Mouse (Mus musculus) ovary, postnatal 36 days (tissue): ENCODE results near the gene Cd207.
"Not testable (repeated sequence)": the region's sequence is repeated elsewhere in the genome, so short reads cannot be mapped to it uniquely, and the experiment has no call there.

Experiments
- DNase-seq: peaks from one replicate; pipeline ENCODE4 v3.0.0; 2022; ENCODE audit warnings: low spot score, mixed read lengths

The Cd207 gene

GRCm38 (mm10) chr6:83697932-83698331, 20.3 kb upstream of the Cd207 start:
- no peak for DNase-seq

- no peak for DNase-seq
These were observed 19.0 kb upstream of the Cd207 start for GRCm38 (mm10) chr6:83696684-83697083.

GRCm38 (mm10) chr6:83695731-83696130, 18.1 kb upstream of the Cd207 start:
- DNase-seq: no peak

GRCm38 (mm10) chr6:83693835-83694234, 16.2 kb upstream of the Cd207 start:
- DNase-seq: no peak

- DNase-seq: no peak
These were observed 15.3 kb upstream of the Cd207 start for GRCm38 (mm10) chr6:83692962-83693361.

- DNase-seq: no peak
These were observed 13.3 kb upstream of the Cd207 start for GRCm38 (mm10) chr6:83690936-83691335.

GRCm38 (mm10) chr6:83690277-83690676, 12.6 kb upstream of the Cd207 start:
- no peak for DNase-seq

GRCm38 (mm10) chr6:83689374-83689773, 11.7 kb upstream of the Cd207 start:
- no peak for DNase-seq

- peak; percentile 67 for DNase-seq
These were observed 4.3 kb downstream of the Cd207 start for GRCm38 (mm10) chr6:83673395-83673794.

- DNase-seq: no peak
These were observed 12.6 kb downstream of the Cd207 start for GRCm38 (mm10) chr6:83665009-83665408.

GRCm38 (mm10) chr6:83660821-83661220, 16.8 kb downstream of the Cd207 start:
- DNase-seq: no peak

GRCm38 (mm10) chr6:83656087-83656486, 21.6 kb downstream of the Cd207 start, which contains the start of gene Clec4f:
TSS of gene Clec4f (minus strand) at chr6:83656187.
- DNase-seq: no peak

- no peak for DNase-seq
These were observed 30.9 kb downstream of the Cd207 start for GRCm38 (mm10) chr6:83646715-83647114.

- no peak for DNase-seq
These were observed 42.3 kb downstream of the Cd207 start for GRCm38 (mm10) chr6:83635329-83635728.

GRCm38 (mm10) chr6:83634631-83635030, 43.0 kb downstream of the Cd207 start:
- not testable (repeated sequence) for DNase-seq

GRCm38 (mm10) chr6:83634106-83634505, 43.6 kb downstream of the Cd207 start:
- DNase-seq: not testable (repeated sequence)

- no peak for DNase-seq
These were observed 45.8 kb downstream of the Cd207 start for GRCm38 (mm10) chr6:83631815-83632214.

GRCm38 (mm10) chr6:83626781-83627180, 50.9 kb downstream of the Cd207 start:
- no peak for DNase-seq
